Mouse (Mus musculus): ENCODE data around the gene Rdh13. TPM values are rescaled to one million over a fixed set of nuclear protein-coding genes. Genes with fewer than 3 reads are reported as not detected.

The Rdh13 gene
- total RNA-seq (2021) = 10 to 100 TPM; 31.4 to 35.8 TPM

DNA sequence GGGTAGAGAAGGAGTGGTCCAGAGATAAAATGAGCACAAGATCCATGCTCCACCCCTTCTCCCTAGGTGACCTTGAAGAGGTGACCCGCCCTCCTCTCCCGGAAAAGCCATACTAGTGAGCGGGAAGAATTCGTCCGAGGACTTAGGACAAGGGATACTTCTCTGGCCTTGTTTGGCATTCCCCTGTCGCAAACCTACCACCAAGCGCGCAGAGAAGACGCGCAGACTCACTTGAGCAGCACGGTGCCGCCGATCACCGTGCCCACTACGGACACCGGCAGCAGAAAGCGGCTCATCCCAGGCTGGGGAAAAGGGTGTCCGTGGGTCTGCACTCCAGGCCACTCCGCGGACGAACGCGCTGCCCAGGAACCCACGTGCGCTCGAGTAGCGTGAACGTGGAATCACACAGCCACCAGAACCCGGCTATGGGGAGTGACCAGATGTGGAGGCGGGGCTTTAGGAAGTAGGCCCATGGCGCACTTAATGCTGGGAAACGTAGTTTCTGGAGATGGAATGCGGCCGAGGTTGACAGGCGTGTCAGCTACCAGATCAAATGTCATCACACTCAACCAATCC is at the start of gene Rdh13:
TSS of gene Rdh13 (minus strand) at position 434 of the 576 bp plus-strand sequence.
- intact Hi-C loops (cut with DNase I) = loop anchor here (2.0 to 10.0 kb wide), 2 partner anchors 25 to 751 kb away; partner anchors contain the start of genes Mboat7 and Tsen34
- peak; percentile 82 for DNase-seq (ENCODE audit: low spot score)

DNA sequence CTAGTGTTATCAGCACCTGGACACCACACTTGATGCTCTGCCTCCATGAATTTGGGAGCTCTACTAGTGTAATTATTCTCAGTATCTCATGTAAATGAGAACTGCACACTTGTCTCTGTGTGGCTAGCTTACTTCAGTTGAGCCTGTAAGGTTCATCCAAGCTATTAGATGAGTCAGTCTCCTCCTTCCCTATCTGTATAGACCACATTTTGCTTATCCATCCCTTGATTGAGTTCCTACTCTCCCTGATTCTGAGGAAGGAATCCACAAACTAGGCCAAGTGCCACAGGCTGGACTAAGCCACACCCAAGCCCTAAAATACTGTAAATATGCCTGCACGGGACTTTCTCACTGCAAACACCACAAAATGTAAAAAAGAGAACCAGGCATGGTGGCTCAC is 48.5 kb upstream of the Rdh13 start:
- intact Hi-C loops (cut with DNase I) = no loop called here
- DNase-seq (ENCODE audit: low spot score) = no peak

DNA sequence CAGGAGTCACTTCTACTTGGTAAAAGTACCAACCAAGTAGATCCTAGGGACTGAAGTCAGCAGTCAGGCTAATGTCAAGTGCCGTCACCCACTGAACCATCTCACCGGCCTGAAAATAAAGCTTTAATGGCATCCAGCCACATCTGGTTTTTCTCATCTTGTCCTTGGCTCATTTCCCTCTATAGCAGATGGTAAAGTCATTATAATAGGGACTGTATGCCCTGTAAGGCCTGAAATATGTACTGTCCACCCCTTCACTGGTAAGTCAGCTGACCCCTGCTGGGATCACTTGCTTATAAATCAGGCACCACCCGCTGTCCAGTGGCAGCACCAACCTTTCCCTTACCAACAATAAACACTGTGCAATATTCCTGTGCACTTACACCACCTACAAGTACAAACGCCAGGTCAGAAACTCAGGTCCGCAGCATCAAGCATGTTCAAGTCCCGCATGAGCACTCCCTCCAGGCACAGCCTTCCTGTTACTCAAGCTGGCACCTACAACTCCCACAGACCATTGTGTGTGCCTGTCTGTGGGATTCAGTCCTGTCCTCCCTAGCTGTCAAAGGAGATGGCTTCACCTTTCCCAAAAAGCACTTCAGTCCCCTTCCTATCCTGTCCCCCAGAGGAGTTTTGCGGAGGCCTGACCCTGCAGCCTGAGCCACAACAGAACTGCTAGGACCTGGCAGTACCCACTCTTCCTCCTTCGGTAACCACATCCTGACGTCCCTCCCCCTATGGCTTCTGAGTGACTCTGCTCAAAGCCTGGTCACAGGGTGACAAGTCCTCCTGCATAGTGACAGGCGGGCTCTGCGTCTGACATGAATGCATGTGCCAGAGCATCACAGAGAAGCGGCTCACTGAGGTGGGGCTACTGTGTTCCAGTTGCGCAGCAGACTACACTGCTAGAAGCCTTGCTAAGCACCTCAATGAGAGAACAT is 47.1 kb upstream of the Rdh13 start:
- intact Hi-C loops (cut with DNase I) = no loop called here
- no peak for DNase-seq (ENCODE audit: low spot score)

DNA sequence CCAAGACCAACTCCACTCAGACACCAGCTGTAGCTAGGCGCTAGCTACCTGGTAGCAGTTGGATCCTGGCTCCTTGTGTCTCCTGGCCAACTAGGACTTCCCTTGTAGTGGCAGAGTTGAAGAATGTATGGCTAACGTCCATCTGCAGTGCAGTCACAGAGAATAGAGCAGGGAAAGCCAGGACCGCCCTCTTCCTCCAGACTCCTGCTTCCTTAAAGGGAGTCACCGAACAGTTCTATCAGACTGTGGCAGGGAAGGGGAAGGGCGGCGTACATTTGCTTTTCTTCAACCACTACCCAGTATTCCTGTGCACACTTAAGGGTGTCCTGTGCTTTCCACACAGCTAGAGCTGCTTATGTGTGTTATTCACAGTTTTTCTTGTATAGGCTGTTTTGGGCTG is 45.9 kb upstream of the Rdh13 start:
- peak; percentile 63 for DNase-seq (ENCODE audit: low spot score)
- intact Hi-C loops (cut with DNase I) = no loop called here

DNA sequence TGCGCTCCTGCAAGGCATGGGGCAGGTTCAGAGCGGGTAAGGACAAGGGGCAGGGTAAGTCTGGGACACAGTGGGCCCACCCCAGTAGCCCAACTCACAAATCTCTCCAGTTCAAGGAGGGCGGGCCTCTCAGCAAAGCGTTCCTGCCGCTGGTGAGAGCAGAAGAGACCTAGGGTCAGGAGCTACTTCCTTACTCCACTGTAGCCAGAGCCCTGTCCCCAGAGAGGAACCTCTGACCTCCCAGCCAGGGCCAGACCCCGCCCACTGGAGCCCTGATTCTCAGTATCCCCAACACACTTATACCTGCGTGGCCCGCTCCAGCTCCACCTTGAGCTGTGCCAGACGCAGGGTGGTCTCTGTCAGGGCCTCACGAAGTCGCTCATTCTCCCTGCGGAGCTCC is 36.8 kb upstream of the Rdh13 start:
- DNase-seq (ENCODE audit: low spot score) = no peak
- intact Hi-C loops (cut with DNase I) = no loop called here

DNA sequence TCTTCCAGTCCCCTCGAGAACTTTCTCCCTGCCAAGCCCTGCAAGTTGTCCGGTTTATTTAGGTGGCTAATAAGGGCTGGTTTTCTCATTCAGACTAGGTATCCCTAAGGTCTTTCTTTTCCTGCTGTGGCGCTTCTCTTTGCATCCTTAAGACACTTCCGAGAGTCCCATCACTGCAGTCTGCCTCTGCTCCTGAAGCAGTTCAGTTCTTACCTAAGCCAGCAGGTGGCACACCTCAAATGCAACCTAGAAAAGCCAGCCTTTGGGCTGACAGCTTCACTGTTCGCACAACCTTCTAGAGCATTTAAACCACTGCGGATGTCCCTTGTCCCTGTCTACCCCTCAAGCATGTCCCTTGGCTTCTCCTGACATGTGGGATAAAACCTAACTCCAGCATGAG is 34.2 kb upstream of the Rdh13 start:
- intact Hi-C loops (cut with DNase I) = loop anchor here (2.0 to 10.0 kb wide), 4 partner anchors 19 to 805 kb away; partner anchors contain the start of genes Rps9, Tmc4 and Tnni3
- no peak for DNase-seq (ENCODE audit: low spot score)

DNA sequence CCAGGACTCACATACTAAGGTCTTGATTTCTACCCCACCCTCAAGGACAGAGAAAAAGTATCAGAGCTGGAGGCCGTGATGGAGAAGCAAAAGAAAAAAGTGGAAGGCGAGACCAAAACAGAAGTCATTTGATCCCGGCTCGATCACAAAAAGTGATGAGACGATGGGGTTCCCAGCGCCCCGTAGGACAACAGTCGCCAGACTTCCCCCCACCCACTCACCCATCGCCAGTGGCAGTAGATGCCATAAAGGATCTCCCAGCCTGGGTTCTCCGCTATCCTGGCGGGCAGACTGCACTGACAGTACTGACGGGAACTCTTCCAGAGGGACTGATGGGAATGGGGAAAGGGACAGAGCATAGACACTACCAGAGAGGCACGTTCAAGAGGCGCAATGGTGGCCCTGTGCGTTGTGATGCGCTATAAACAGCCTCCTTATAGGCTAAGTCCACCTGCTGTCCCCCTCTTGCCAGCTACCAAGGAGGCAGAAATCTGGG is 33.4 kb upstream of the Rdh13 start:
- DNase-seq (ENCODE audit: low spot score) = no peak
- intact Hi-C loops (cut with DNase I) = loop anchor here (2.0 to 10.0 kb wide), 3 partner anchors 20 to 804 kb away; partner anchors contain the start of genes Rps9 and Tmc4

DNA sequence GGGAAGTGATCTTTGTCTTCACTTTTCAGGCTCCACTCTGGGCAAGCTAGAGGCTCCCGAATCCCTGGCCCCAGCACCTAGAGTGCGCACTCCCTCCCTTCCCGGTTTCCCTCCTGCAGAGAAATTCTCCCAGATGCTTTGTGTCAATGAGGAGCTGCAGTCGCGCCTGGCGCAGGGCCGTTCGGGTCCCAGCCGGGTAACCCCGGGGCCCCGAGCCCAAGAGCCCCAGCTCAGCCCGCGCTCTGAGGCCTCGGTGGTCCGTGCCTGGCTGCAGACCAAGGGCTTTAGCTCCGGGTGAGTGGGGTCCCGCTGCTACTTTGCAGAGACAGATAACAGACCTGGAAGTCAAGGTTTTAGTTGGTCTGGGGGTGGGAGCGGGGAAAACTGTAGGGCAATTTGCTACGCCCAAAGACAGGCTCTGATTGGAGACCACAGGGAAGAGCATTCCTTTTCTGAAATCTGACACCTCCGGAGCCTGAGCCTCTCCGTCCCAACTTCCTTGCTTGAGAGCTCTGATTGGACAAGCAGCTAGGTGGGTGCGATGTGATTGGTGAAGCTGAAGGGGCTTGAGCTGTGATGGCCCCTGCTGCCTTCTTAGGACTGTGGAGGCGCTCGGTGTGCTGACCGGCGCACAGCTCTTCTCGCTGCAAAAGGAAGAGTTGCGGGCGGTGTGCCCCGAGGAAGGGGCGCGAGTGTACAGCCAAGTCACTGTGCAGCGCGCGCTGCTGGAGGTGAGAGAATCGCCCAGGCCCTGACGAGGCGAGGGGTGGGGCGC is 32.8 kb upstream of the Rdh13 start:
- peak; percentile 76 for DNase-seq (ENCODE audit: low spot score)
- intact Hi-C loops (cut with DNase I) = loop anchor here (2.0 to 10.0 kb wide), 3 partner anchors 21 to 803 kb away; partner anchors contain the start of genes Rps9 and Tmc4

DNA sequence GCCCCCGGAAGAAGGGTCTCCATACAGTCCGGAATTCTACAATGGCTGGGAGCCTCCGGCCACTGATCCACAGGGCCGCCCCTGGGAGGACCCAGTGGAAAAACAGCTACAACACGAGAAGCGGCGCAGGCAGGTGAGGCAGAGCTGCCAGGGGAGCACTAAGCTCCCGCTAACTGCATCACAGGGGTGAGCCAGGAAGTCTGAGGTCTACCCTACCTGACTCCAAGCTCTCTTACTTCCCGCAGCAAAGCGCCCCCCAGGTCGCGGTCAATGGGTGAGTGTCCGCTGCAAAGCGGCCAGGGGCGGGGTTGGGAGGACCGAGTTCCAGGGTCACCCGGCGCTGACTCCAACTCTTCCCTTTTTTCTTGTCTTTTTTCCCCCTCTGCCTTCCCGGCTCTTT is 28.5 kb upstream of the Rdh13 start:
- intact Hi-C loops (cut with DNase I) = loop anchor here (5.0 to 10.0 kb wide), 3 partner anchors 769 to 872 kb away; partner anchors contain the start of genes Rps9 and Tmc4

DNA sequence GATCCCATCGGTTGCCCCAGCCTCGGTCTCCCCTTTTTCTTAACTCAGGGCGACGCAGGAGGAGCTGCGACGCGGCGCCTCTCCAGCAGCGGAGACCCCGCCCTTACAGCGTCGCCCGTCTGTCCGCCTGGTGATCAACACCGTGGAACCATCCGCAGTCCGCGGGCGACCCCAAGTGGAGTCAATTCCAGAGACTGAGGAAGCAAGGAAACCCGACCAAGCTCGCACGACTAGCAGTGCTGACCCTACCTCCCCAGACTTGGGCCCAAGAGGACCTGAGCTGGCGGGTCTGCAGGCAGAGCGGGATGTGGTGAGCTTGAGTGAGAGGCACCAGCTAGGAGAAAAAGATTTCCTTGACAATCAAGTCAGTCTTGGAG is 25.7 kb upstream of the Rdh13 start:
- intact Hi-C loops (cut with DNase I) = loop anchor here (2.0 to 10.0 kb wide), 5 partner anchors 26 to 869 kb away; partner anchors contain the start of genes Rdh13, Rps9 and Tmc4
- peak; percentile 70 for DNase-seq (ENCODE audit: low spot score)

More for the DNA sequence above, 28.5 kb upstream of the Rdh13 start:
- DNase-seq (ENCODE audit: low spot score) = no peak

DNA sequence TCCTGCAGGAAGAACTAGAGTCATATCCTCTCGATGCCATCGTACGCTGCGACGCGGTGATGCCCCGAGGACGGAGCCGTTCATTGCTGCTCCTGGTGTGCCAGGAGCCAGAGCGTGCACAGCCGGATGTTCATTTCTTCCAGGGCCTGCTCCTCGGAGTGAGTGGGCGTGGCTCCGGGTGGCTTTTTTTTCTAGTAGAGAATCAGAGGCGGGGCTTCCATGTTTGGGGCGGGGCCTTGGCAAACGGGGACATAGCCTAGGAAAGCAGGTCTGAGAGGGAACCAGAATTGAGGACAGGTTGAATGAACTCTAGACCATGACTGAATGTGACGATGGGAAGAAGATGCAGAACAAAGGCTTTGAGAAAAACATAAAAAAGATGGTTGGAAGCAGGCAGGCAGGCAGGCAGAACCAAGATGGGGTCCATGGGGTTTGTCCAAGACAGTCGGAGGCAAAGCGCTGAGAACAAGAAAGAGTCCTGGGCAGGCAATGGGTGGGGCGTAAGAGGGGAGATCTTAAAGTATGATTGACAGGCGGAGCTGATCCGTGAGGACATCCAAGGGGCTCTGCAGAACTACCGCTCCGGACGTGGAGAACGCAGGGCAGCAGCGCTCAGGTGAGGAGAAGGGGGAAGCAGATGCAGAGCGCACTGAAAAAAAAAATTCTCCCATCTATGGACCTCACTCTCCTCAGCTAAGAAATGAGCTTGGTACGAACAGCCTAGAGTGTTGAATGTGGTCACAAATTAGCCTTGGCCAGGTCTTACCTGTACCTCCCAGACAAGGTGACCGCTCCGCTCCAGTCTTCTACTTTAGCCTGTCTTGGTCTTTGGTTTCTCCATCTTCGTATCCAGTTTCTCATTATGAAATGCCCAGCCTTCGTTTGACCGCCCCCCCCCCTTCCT is 25.1 kb upstream of the Rdh13 start:
- intact Hi-C loops (cut with DNase I) = loop anchor here (2.0 to 10.0 kb wide), 5 partner anchors 26 to 868 kb away; partner anchors contain the start of genes Rdh13, Rps9 and Tmc4
- DNase-seq (ENCODE audit: low spot score) = peak; percentile 30

DNA sequence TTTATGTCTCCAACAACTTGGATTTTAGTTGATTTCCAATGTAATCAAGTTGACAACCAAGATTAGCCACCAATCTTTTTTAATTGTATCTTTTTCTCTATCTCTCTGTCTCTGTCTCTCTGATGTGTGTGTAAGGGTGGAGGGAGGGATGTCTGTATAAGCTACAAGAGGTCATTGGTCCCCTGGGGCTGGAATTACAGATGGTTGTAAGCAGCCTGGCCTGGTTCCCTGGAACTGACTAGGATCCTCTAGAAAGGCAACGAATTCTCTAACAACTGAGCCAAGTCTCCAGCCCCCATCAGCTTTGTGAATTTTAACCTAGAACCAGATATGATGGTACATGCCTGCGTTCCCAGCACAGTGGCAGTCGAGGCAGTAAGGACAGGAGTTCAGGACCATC is 22.4 kb upstream of the Rdh13 start:
- intact Hi-C loops (cut with DNase I) = no loop called here
- DNase-seq (ENCODE audit: low spot score) = no peak

DNA sequence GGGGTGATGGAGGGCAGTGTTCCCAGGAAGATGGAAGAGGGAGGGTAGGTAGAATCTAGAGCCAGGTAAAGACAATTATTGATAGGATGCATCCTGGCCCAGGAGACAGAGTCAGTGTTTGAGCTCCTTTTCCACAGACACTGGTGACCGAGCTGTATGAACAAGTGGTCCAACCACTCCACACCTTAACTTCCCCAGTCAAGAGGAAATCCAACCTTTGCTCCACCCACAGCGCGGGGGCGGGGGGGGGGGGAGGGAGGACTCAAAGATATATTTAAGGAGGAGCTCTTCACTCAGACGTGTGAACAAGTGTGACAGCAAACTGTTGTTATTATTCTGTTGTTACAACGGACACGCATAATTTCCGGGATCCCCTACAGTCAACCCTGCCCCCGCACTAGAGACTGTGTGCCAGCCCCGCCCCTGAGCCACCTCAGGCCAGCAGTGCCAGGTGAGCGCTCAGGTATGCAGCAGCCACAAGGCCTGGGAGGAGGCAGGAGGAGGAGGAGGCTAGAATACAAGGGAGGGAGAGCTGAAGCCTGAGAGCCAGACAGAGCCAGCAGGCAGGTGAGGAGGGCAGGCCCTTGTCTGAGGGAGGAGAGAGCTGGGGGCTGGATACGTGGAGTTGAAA is 18.9 kb upstream of the Rdh13 start:
- no peak for DNase-seq (ENCODE audit: low spot score)
- intact Hi-C loops (cut with DNase I) = no loop called here

DNA sequence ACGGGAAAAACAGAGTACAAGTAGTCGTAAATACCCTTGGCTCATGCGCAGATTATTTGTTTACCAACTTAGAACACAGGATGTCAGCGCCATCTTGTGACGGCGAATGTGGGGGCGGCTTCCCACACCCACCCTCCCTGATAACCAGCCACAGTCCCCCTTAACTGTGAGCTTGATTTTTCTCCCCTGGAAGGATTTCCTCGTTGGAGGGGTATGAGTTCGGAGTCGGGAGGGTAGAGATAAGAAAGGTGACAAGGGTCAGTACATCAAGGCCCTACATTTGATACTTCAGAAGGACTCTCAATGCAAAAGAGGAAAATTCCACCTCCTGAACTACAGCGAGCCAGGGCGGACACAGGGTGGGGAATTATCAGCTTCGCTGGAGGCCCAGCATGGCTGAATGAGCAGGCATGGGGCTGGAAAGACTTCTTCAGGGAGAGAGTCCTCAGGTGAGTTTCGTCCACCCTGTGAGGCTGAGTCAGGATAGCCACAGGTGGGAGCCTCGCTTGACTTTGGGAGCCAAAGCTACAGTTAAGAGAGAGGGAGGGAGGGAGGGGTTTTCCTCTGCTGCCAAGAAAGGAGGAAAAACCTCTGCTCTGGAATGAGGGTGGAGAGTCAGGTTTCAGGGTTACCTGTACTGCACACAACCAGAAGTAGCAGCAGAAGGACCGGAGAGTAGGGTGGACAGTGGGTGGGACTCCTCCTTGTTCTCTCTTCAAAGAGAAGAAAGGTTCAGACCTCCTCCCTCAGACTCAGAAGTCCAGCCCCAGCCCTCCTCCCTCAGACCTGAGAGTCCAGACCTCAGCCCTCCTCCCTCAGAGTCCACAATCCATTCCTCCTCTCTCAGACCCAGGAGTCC is 15.4 kb upstream of the Rdh13 start, which contains the start of gene Eps8l1:
TSS of gene Eps8l1 (plus strand) at position 99 of the 859 bp plus-strand sequence.
- DNase-seq (ENCODE audit: low spot score) = no peak
- intact Hi-C loops (cut with DNase I) = no loop called here

DNA sequence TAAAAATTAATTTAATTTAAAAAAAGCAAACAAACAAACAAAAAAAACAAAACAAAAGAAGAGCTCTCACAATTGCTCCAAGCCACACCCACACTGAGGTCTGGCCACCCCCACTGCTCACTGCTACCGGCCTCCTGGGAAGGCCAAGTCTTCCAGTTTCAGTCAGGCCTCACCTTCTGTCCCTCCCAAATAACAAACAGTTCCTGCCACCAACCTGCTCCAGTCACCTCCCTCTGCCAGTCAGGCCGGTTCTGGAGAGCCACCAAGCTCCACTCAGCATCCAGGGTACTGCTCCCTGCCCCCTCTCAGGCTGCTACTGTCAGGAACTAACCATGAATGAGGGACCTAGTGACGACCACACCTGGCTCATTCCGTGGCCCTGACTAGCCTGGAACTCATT is 7.2 kb upstream of the Rdh13 start:
- no peak for DNase-seq (ENCODE audit: low spot score)
- intact Hi-C loops (cut with DNase I) = no loop called here

DNA sequence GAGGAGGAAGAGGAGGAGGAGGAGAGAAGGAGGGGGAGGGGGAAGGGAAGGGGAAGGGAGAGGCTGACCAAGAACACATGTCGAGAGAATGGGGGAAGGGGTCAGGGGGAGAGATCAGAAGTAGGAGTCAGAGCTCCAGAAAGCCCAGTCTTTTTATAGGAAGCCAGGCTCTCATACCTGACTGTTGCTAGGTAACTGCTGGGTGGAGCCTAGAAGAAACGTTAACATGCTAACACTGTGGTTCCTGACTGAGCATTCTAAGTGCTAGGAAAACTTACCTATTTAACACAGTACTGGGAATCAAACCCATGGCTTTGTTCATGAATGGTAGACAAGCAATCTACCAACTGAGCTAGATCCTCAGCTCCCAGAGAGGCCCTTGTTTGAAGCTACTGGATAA is 3.8 kb upstream of the Rdh13 start:
- no peak for DNase-seq (ENCODE audit: low spot score)
- intact Hi-C loops (cut with DNase I) = loop anchor here (10.0 kb wide), 1 partner anchor 754 kb away; the partner anchor contains the start of genes Mboat7 and Tsen34

DNA sequence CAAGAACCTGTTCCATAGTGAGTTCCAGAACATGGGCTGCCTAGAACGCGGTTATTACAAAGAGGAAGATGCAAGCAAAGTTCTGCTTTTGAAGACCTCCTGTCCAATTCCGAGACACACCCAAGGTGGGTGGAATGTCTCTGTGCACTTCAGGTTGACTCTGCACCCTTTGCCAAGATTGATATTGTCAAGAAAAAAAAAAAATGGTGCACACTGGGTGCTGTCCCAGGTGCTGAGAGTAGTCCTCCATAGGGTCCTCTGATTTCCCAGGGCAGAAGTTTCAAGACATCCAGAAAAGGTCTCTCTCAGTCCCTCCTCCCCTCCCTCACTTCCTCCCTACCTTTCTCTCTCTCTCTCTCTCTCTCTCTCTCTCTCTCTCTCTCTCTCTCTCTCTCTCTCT is 3.0 kb upstream of the Rdh13 start:
- no peak for DNase-seq (ENCODE audit: low spot score)
- intact Hi-C loops (cut with DNase I) = loop anchor here (10.0 kb wide), 1 partner anchor 754 kb away; the partner anchor contains the start of genes Mboat7 and Tsen34
